Mouse (Mus musculus): Measurements from ENCODE around the gene Cyp4x1. TPM values are rescaled to one million over a fixed set of nuclear protein-coding genes. Genes with fewer than 3 reads are reported as not detected.

Cyp4x1 gene
- total RNA-seq, 2 experiments from 2014 or later = not detected

- peak; percentile 52 for DNase-seq (ENCODE audit: low spot score)
Observed at GRCm38 (mm10) chr4:115056921-115057673, 77.0 kb downstream of the Cyp4x1 start.

- DNase-seq (ENCODE audit: low spot score) = no peak
Observed at GRCm38 (mm10) chr4:115056371-115056920, 77.6 kb downstream of the Cyp4x1 start, which contains the start of gene Tal1. Gene Tal1, plus strand, starts transcription at chr4:115056426.

Other genes starting within 250 kb of the Cyp4x1 start
- under 1 TPM in 1 of 2 experiments, not detected in 1; 0.24 TPM for gene Foxd2, start 225.4 kb downstream of the Cyp4x1 start, total RNA-seq (2021)
- gene Foxe3, start 208.3 kb downstream of the Cyp4x1 start, total RNA-seq (2021) = not detected
- gene Cmpk1, start 147.0 kb downstream of the Cyp4x1 start, total RNA-seq (2021) = 10 to 100 TPM; 16.9 to 17.1 TPM
- not detected for gene Stil, start 134.1 kb downstream of the Cyp4x1 start, total RNA-seq (2021)
- gene Tal1, start 77.9 kb downstream of the Cyp4x1 start, total RNA-seq (2021) = 1 to 10 TPM in 1 of 2 experiments, under 1 TPM in 1; 0.93 to 1.0 TPM
- not detected for gene Pdzk1ip1, start 45.6 kb downstream of the Cyp4x1 start, total RNA-seq (2021)
- not detected for gene Cyp4a29, start 107.8 kb upstream of the Cyp4x1 start, total RNA-seq (2021)
- under 1 TPM in 1 of 2 experiments, not detected in 1; 0.17 TPM for gene Cyp4a12a, start 164.8 kb upstream of the Cyp4x1 start, total RNA-seq (2021)

All from gastrocnemius, adult 18-20 months (tissue).